Mouse (Mus musculus) ES-E14 (cell line): ENCODE measurements around the gene Bpifc.

Experiments used
- CHD2 ChIP-seq: IDR thresholded peaks from 2 replicates; pipeline ENCODE4 v1.6.1; 2014; ENCODE audit warnings: mild to moderate bottlenecking, low read depth, low read length, inconsistent platforms
- HCFC1 ChIP-seq: IDR thresholded peaks from 2 replicates; pipeline ENCODE4 v1.6.1; 2012; ENCODE audit warnings: low read length, inconsistent platforms, borderline replicate concordance; ENCODE audit not compliant: insufficient read depth

- TF ChIP-seq HCFC1 (no peak), CHD2 (no peak)
These were observed 48.8 kb downstream of the Bpifc start for GRCm38 (mm10) chr10:85962897-85963296.
